Mouse (Mus musculus) spleen, adult 2 months (tissue): ENCODE data around the gene Cdc20. TPM values are rescaled to one million over a fixed set of nuclear protein-coding genes. Genes with fewer than 3 reads are reported as not detected.

Experiments
- DNase-seq, 2 experiments: peaks; one replicate each; pipeline versions ENCODE4 v3.0.0 to v3.0.0-alpha.2; 2012 to 2021; ENCODE audit warnings: low spot score in 2 of 2, low read depth in 1 of 2
- H3K27ac ChIP-seq: fragments of 200-500 bp; 2 replicates; pipeline ENCODE4 v1.5.1; 2012; ENCODE audit warnings: low read length, inconsistent platforms; ENCODE audit not compliant: insufficient read depth
- H3K27me3 ChIP-seq: fragments of 200-500 bp; 2 replicates; pipeline ENCODE4 v1.6.1; 2012; ENCODE audit warnings: mild to moderate bottlenecking, moderate library complexity, low read length, inconsistent platforms; ENCODE audit not compliant: control insufficient read depth, insufficient read depth
- H3K36me3 ChIP-seq: fragments of 200-500 bp; 2 replicates; pipeline ENCODE4 v1.6.1; 2012; ENCODE audit warnings: mild to moderate bottlenecking, low read length, inconsistent platforms; ENCODE audit not compliant: control insufficient read depth, insufficient read depth
- H3K4me1 ChIP-seq: fragments of 200-500 bp; 2 replicates; pipeline ENCODE4 v1.6.1; 2011; ENCODE audit warnings: inconsistent platforms; ENCODE audit not compliant: control insufficient read depth, insufficient read depth, insufficient read length
- H3K4me3 ChIP-seq: fragments of 200-500 bp; 2 replicates; pipeline ENCODE4 v1.5.1; 2011; ENCODE audit warnings: mild to moderate bottlenecking, inconsistent platforms; ENCODE audit not compliant: insufficient read depth, insufficient read length; ENCODE audit errors: extremely low read depth
- CTCF ChIP-seq: fragments of 200-500 bp; IDR thresholded peaks from 2 replicates; pipeline ENCODE4 v1.5.1; 2011; ENCODE audit warnings: mild to moderate bottlenecking, inconsistent platforms; ENCODE audit not compliant: insufficient read depth, insufficient read length, insufficient replicate concordance; ENCODE audit errors: extremely low read depth
- POLR2A ChIP-seq: fragments of 200-500 bp; IDR thresholded peaks from 2 replicates; pipeline ENCODE4 v1.6.1; 2011; ENCODE audit warnings: low read depth, low read length, inconsistent platforms
- WGBS: fragments of 180-500 bp; shearing (Covaris S2); methylation state at CpG from one replicate; pipeline ENCODE4 v1.1.7; 2018; 5-methylcytosine and 5-hydroxymethylcytosine counted together
- polyA plus RNA-seq: library from polyadenylated mRNA; depleted of rRNA; stranded (reverse); fragments of >200 nt; gene quantifications from 2 replicates; pipeline ENCODE4 v1.2.3, GENCODE M21; 2012

Cdc20 gene
- polyA plus RNA-seq, 1 experiment = 24.0 TPM

GRCm38 (mm10) chr4:118429215-118429895 is 7.8 kb downstream of the Cdc20 start:
- TF ChIP-seq CTCF (no peak), POLR2A (no peak)
- H3K27me3 ChIP-seq = no peaks in the 10 kb centered on the region
- peaks cover 11% of the 10 kb centered on the region for H3K4me1 ChIP-seq
- peak overlapping the region; percentile 75; the same call in 1 of the 2 replicates for H3K4me3 ChIP-seq
- peaks cover 16% of the 10 kb centered on the region for H3K36me3 ChIP-seq
- WGBS = 65% methylated on average over 7 of the region's 7 CpGs
- no peak for DNase-seq
- no peak overlapping the region for H3K27ac ChIP-seq

GRCm38 (mm10) chr4:118428531-118429214 is 8.5 kb downstream of the Cdc20 start:
- TF ChIP-seq POLR2A (no peak), CTCF (no peak)
- peaks cover 11% of the 10 kb centered on the region for H3K4me1 ChIP-seq
- H3K36me3 ChIP-seq = peaks cover 16% of the 10 kb centered on the region

GRCm38 (mm10) chr4:118427768-118428451 is 9.2 kb downstream of the Cdc20 start, which contains the start of gene Elovl1:
Gene Elovl1, plus strand, starts transcription at chr4:118428093.
- WGBS = under 1% methylated on average over 26 of the region's 31 CpGs
- peaks cover 11% of the 10 kb centered on the region for H3K4me1 ChIP-seq

More at GRCm38 (mm10) chr4:118428531-118429214, 8.5 kb downstream of the Cdc20 start:
- peak overlapping the region; percentile 81 for H3K27ac ChIP-seq
- H3K4me3 ChIP-seq = peak overlapping the region; percentile 75
- no peaks in the 10 kb centered on the region for H3K27me3 ChIP-seq
- 36% methylated on average over 15 of the region's 15 CpGs for WGBS
- DNase-seq = no peak

GRCm38 (mm10) chr4:118427415-118427767 is 9.8 kb downstream of the Cdc20 start:
- Histone ChIP-seq H3K27ac (peak overlapping the region; percentile 71), H3K4me1 (peaks cover 11% of the 10 kb centered on the region), H3K4me3 (peak overlapping the region; percentile 57), H3K36me3 (peaks cover 14% of the 10 kb centered on the region), H3K27me3 (no peaks in the 10 kb centered on the region)
- no peak for TF ChIP-seq CTCF
- no peak for TF ChIP-seq POLR2A
- no peak for DNase-seq
- WGBS = 10% methylated on average over 5 of the region's 5 CpGs

More at GRCm38 (mm10) chr4:118427768-118428451, 9.2 kb downstream of the Cdc20 start, which contains the start of gene Elovl1:
- Histone ChIP-seq H3K36me3 (peaks cover 17% of the 10 kb centered on the region), H3K27me3 (no peaks in the 10 kb centered on the region), H3K4me3 (peak within 1 kb of the TSS; percentile 75), H3K27ac (peak within 1 kb of the TSS; percentile 81)
- peak; percentile 59 to 86 for DNase-seq
- TF ChIP-seq CTCF = no peak
- peak; percentile 53 for TF ChIP-seq POLR2A

GRCm38 (mm10) chr4:118425374-118425773 is 11.8 kb downstream of the Cdc20 start:
- Histone ChIP-seq H3K27ac (no peak overlapping the region), H3K4me1 (peaks cover 11% of the 10 kb centered on the region), H3K27me3 (no peaks in the 10 kb centered on the region), H3K36me3 (peaks cover 6% of the 10 kb centered on the region), H3K4me3 (no peak overlapping the region)
- TF ChIP-seq POLR2A (no peak), CTCF (no peak)
- no peak for DNase-seq
- 95% methylated on average over 1 of the region's 1 CpGs for WGBS

GRCm38 (mm10) chr4:118424541-118425160 is 12.5 kb downstream of the Cdc20 start:
- no peaks in the 10 kb centered on the region for H3K27me3 ChIP-seq
- TF ChIP-seq CTCF = no peak
- TF ChIP-seq POLR2A = no peak
- peaks cover 7% of the 10 kb centered on the region for H3K36me3 ChIP-seq
- peaks cover 11% of the 10 kb centered on the region for H3K4me1 ChIP-seq
- 84% methylated on average over 4 of the region's 4 CpGs for WGBS
- no peak overlapping the region for H3K4me3 ChIP-seq
- DNase-seq = no peak
- H3K27ac ChIP-seq = no peak overlapping the region
